Mouse (Mus musculus): ENCODE data around the gene Asap2.
A peak's percentile ranks its signal among the peaks of the same experiment; 100 is the strongest.

Gene Asap2

DNA sequence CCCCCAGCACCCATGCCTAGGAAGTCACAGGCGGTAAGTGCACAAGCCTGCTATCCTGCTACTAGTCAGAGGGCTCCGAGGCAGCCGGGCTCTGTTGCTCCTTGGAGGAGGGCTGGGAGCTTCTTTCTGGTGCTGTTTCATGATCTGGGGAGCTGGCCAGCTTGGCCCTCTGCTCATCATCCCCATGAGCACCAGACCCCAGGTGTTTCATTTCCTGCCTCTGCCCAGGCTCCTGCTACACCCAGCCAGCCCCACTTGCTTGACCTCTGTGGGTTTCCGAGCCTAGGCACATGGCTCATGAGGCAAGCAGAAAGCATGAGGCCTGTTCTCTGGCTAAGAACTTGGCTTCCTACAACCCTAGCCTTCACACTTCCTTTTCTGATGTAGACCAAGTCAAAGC, 275.2 kb downstream of the Asap2 start:
- DNase-seq (ENCODE audit: low spot score): no peak

GRCm38 (mm10) chr12:21265946-21266783, 275.9 kb downstream of the Asap2 start:
- peak; percentile 61 for DNase-seq (ENCODE audit: low spot score)

DNA sequence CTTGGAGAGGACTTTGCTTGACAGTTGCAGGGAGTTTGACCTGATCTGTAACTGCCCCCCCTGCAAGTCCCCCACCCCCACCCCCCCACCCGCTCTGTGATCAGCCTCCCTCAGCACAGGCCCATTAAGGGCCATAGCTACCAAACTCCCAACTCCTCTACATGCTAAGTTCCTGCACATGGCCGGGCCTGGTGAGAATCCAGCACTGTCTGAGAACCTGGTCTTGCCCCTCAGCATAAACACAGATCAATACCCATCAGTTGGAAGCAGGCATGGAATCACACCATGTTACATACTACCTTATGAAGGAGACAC, 276.5 kb downstream of the Asap2 start:
- no peak for DNase-seq (ENCODE audit: low spot score)

GRCm38 (mm10) chr12:21268083-21268616, 277.9 kb downstream of the Asap2 start:
- no peak for DNase-seq (ENCODE audit: low spot score)

- DNase-seq (ENCODE audit: low spot score): no peak
Observed at GRCm38 (mm10) chr12:21274446-21274845, 284.2 kb downstream of the Asap2 start.

GRCm38 (mm10) chr12:21277352-21277864, 287.1 kb downstream of the Asap2 start:
- DNase-seq (ENCODE audit: low spot score): no peak

GRCm38 (mm10) chr12:21284761-21285441, 294.6 kb downstream of the Asap2 start, which contains the start of gene Cpsf3:
Cpsf3 (plus strand) TSS chr12:21285391.
- no peak for DNase-seq (ENCODE audit: low spot score)

DNA sequence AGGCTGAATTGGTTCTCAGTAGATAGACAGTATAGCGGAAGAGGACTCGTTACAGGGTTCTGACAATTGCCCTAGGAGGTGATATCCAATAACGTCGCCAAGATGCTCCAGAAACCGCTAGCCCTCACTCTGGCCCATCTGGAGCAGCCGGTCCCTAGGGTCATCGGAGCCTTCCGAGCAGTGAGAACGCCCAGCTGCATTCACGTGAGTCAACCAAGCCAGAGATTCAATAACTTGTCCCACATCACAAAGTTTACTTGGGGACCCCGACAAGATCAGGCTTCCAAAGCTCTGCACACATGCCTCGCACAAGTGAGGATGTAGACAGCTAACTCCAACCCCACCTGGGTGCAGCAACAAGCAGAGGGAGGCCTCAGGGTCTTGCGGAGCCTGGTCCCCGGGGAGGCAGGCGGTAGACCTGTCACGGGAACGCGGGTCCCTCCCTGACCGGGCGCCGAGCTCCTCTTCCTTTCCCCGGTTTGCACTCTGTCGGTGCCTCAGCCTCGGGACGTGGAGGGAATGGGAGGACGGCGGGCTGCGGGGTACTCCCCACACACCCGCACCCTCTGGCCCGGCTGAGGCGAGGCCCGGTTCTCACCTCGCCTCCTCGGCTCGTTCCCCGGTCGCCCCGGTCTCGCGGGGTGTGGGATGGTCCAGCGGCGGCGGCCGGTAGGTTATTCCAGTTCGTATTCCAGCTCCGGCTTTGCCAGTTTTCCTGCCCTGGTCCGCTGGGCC, 295.4 kb downstream of the Asap2 start:
- DNase-seq (ENCODE audit: low spot score): peak; percentile 67

GRCm38 (mm10) chr12:21286243-21286622, 296.0 kb downstream of the Asap2 start, which contains the start of gene Itgb1bp1:
Itgb1bp1 (minus strand) TSS chr12:21286284.
- DNase-seq (ENCODE audit: low spot score): peak; percentile 99

DNA sequence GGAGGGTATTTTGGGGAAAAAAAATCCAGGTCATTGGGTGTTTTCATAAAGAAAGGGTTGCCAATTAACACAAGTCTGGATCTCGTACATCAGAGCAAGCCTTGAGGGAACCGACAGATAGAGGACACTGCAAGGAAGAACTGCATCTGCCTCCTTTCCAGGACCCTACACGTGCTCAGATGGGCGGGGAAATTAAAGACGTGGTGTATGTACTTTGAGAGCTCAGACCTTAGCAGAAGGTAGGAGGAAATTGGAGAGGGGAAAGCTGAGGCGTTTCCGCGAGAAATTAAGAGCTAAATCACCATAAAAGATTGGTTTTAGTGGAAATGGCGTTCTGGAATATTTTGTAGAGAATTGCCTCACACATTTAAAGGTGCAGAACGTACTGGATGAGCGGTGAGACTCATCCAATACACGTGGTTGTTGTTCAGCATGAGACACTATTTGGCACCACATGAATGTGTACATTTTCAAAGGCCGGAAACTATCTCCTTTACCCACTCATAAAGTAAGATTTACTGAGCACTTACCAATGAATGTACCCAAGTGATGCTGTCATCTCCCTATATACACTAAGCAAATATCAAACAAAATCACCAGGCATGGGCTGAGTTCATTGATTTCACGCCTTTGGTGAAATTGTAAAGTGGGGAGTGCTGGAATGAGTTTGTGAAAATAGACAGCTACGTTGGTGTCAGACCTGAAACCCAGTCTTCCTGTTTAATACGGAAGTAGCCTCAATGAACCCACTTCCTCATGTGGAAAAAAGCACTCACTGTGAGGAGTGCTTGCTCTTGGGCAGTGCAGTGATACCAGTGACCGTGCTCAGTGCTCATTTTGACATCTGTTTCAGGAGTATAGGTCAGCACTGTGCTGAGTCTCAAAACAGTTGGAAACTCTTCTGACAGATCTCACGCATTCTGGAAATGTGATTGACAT, 296.7 kb downstream of the Asap2 start:
- DNase-seq (ENCODE audit: low spot score): peak; percentile 15

DNA sequence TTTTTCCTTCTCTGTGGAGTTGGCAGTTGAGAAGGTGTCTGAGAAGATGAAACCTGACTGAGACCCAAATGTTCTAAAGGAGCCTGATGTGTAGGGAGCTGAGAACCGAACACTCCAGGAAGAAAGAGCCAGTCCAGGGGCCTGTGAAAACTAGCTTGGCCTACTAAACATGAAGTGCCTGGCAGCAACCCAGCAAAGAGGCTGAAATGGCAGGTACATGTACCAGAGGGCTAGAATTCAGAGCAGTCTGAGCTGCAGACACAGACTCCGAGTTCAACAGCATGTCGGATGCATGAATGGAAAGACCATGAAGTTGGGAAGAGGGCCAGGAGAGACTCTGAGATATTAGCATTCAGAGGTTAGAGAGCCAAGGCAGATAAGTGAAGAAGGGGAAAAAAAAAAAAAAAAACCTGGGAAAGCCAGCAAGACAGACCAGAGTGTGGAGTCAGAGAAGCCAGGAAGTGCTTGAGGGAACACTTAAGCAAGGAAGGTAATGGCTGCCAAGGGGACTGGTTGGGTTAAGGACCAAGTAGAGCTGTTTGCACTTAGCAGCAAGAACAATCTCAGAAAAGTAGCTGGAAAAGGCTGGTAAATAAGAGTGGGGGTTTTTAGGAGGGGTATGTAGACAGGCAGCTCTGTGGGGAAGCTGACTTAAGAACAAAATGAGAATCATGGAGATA, 298.6 kb downstream of the Asap2 start:
- no peak for DNase-seq (ENCODE audit: low spot score)

DNA sequence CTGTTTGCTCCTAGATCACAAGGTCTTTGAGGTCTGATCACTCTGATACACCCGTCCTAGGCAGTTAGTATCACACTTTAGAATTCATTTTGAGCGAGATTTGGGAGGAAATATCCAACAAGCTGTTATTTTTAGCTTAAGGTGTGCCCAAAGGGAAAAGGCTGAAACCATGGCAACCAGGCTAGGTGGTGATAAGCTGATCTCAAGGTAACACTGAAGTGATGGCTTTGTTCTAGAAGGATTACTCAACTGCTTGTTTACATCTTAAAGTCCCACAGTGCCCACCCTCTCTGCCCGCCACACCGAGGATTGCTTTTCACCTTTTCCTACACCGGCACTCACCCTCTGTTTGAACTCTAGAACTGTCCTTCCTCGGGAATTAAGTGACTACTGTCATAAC, 299.4 kb downstream of the Asap2 start:
- DNase-seq (ENCODE audit: low spot score): no peak

- no peak for DNase-seq (ENCODE audit: low spot score)
Observed at GRCm38 (mm10) chr12:21298856-21299255, 308.6 kb downstream of the Asap2 start.

GRCm38 (mm10) chr12:21301324-21301723, 311.1 kb downstream of the Asap2 start:
- no peak for DNase-seq (ENCODE audit: low spot score)

- no peak for DNase-seq (ENCODE audit: low spot score)
Observed at GRCm38 (mm10) chr12:21301932-21302331, 311.7 kb downstream of the Asap2 start.

DNA sequence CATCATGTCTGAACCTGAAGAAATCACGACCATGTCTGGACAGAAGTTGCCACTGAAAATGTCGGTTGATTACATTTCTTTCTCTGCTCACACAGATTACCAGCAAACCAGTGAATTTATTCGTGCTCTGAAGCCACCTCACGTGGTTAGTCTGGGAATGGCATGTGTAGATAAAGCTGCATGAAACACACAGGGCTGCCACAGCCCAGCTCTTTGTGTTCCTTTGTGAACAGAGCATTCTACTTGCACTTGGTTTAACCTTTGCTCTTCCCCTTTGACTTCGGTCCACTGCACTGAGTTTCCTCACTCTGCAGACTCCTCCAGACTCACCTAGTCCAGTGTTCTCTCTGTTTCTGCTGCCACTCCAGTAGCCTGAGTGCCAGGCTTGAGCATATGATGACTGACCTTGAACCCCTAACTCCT, 312.1 kb downstream of the Asap2 start:
- DNase-seq (ENCODE audit: low spot score): no peak

DNA sequence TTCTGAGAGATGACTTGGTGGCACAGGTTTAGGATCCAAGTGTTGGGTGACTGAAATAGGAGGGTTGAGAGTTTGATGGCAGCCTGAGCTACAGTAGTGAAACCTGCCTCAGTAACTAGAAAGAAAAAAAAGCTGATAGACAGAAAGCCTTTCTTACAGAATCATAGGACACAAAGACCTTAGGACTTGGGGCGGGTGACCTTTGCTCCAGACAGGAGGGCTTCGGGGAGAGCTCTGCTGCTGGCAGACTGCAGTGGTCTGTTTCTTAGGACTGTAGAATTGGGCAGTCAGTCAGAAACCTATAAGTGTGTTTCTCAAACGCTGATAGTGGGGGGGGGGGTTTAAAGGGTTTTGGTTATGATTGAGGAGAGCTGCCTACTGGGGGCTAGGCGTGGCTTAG, 315.5 kb downstream of the Asap2 start:
- DNase-seq (ENCODE audit: low spot score): no peak

GRCm38 (mm10) chr12:21306721-21307120, 316.5 kb downstream of the Asap2 start:
- DNase-seq (ENCODE audit: low spot score): no peak

GRCm38 (mm10) chr12:21312201-21312600, 321.9 kb downstream of the Asap2 start:
- DNase-seq (ENCODE audit: low spot score): no peak

Data from embryo, embryonic 10 days (tissue).